Mouse (Mus musculus) spleen, adult 2 months (tissue): Measurements from ENCODE around the gene AI413582.

Experiments
- CTCF ChIP-seq: fragments of 200-500 bp; IDR thresholded peaks from 2 replicates; pipeline ENCODE4 v1.5.1; 2011; ENCODE audit warnings: mild to moderate bottlenecking, inconsistent platforms; ENCODE audit not compliant: insufficient read depth, insufficient read length, insufficient replicate concordance; ENCODE audit errors: extremely low read depth
- POLR2A ChIP-seq: fragments of 200-500 bp; IDR thresholded peaks from 2 replicates; pipeline ENCODE4 v1.6.1; 2011; ENCODE audit warnings: low read depth, low read length, inconsistent platforms

DNA sequence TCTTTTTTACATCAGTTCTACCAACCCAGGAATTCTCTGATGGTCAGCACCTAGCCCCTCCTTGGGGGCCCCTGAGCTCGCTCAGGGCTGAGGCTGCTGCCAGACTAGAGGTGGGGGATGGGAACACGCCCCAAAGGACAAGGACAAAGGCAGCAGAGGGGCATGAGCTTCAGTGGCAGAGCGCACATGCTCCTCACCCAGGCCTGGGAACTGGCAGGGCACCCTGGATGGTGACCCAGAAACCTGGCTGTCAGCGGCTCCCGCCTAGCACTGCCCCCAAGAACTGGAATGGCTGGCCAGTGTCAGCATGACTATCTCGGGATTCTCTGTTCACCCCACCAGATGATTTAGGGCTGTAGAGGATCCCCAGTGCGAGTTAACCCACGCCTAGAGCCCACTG lies 16.3 kb downstream of the AI413582 start:
- TF ChIP-seq CTCF (no peak), POLR2A (no peak)
